In the genomic region with DNA sequence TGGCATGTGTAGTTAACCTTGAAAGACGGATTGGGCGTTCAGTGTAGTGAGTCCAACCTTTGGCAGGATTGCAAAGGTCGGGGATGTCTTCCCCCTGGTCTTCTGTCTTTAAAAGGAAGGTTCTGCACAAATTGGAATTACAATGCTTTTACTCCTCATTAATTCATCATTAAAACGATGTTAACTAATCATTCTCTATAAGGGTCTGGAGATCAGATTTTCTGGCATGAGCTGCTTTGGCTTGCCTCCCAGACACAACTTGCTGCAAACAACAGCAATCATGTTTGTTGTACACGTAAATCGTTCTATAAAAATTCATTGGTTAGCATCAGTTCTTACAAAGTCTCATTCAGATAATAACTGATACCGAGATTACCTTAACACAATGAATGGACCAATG, we compare ENCODE assay signal across 20 mouse cellular contexts.
DNase-seq lines count a peak whose midpoint lies in the region; ATAC-seq and TF ChIP-seq lines count a peak whose summit lies in the region.
"Had no signal": no experiment of that assay in that cellular context is flagged by ENCODE, and none has a peak within 500 bp of the region (broad histone marks: within the 10 kb centered on the region; RNA-seq: fewer than 3 reads in every experiment).

No protein-coding gene starts in this region.

- H3K4me3 ChIP-seq in forebrain, embryonic 13.5 days, result no peak overlapping the region
- H3K4me3 ChIP-seq in forebrain, embryonic 15.5 days, result no peak overlapping the region
- H3K4me3 ChIP-seq in lung, embryonic 14.5 days (ENCODE audit: low read depth, low read length), result no peak overlapping the region
- no peak overlapping the region for H3K4me3 ChIP-seq in lung, adult 2 months (replicated peaks; ENCODE audit: extremely low read depth, low read depth, low read length)
- H3K4me3 ChIP-seq: embryonic facial prominence, embryonic 10.5 days; embryonic facial prominence, embryonic 12.5 days had no signal

- H3K9me3 ChIP-seq in forebrain, embryonic 13.5 days (replicated peaks), result no peaks in the 10 kb centered on the region
- H3K9me3 ChIP-seq in forebrain, embryonic 15.5 days, result no peaks in the 10 kb centered on the region
- no peaks in the 10 kb centered on the region for H3K9me3 ChIP-seq in lung, embryonic 14.5 days (ENCODE audit: low read depth, low read length)
- H3K9me3 ChIP-seq: embryonic facial prominence, embryonic 10.5 days; embryonic facial prominence, embryonic 12.5 days had no signal

- TF ChIP-seq POLR2A in lung, adult 2 months (IDR thresholded peaks at IDR 0.05; ENCODE audit: borderline replicate concordance, extremely low read depth, low read depth, low read length), result no peak
- no peak for TF ChIP-seq POLR2A in brain, embryonic 14.5 days (IDR thresholded peaks at IDR 0.05; ENCODE audit: borderline replicate concordance, extremely low read depth, insufficient read depth, insufficient read length, poor library complexity, severe bottlenecking)

- no peak for TF ChIP-seq CTCF in lung, embryonic 14.5 days (IDR thresholded peaks at IDR 0.05; ENCODE audit: low read depth)
- TF ChIP-seq CTCF in lung, adult 2 months (IDR thresholded peaks at IDR 0.05; ENCODE audit: insufficient read depth, low read length), result no peak
- TF ChIP-seq CTCF in brain, embryonic 14.5 days (IDR thresholded peaks at IDR 0.05; ENCODE audit: borderline replicate concordance, extremely low read depth, insufficient read depth, insufficient read length), result no peak

- H3K36me3 ChIP-seq in forebrain, embryonic 13.5 days (ENCODE audit: poor library complexity, severe bottlenecking), result no peaks in the 10 kb centered on the region
- no peaks in the 10 kb centered on the region for H3K36me3 ChIP-seq in forebrain, embryonic 15.5 days
- H3K36me3 ChIP-seq in lung, embryonic 14.5 days (ENCODE audit: insufficient read depth), result no peaks in the 10 kb centered on the region
- H3K36me3 ChIP-seq: embryonic facial prominence, embryonic 10.5 days; embryonic facial prominence, embryonic 12.5 days had no signal

- peak; percentile 44 for DNase-seq in lung, embryonic 14.5 days
- no peak for DNase-seq in lung, adult 2 months
- DNase-seq in Muller cell, postnatal 12 days (ENCODE audit: inconsistent ontology term), result peak; percentile 9
- DNase-seq in brain, embryonic 14.5 days (ENCODE audit: low read depth), result peak; percentile 72
- no peak for DNase-seq in liver
- DNase-seq: adrenal gland, adult 2 months; adrenal gland, postnatal 10 days; adrenal gland, postnatal 25 days; cerebellum, adult 11-12 months; cerebellum, adult 2 months; cerebellum, adult 9-10 months; cerebellum, postnatal 10 days; cerebellum, postnatal 25 days had no signal

- no peaks in the 10 kb centered on the region for H3K27me3 ChIP-seq in forebrain, embryonic 13.5 days
- no peaks in the 10 kb centered on the region for H3K27me3 ChIP-seq in forebrain, embryonic 15.5 days
- H3K27me3 ChIP-seq in lung, embryonic 14.5 days (ENCODE audit: insufficient read depth, low read length), result no peaks in the 10 kb centered on the region
- H3K27me3 ChIP-seq: embryonic facial prominence, embryonic 12.5 days had no signal

- H3K4me2 ChIP-seq in forebrain, embryonic 13.5 days, result no peak overlapping the region
- H3K4me2 ChIP-seq in forebrain, embryonic 15.5 days (replicated peaks), result no peak overlapping the region
- no peak overlapping the region for H3K4me2 ChIP-seq in lung, embryonic 14.5 days
- H3K4me2 ChIP-seq: embryonic facial prominence, embryonic 12.5 days had no signal

- WGBS in forebrain, embryonic 13.5 days, result 50% methylated on average over 7 of the region's 7 CpGs
- WGBS in forebrain, embryonic 15.5 days, result 45% methylated on average over 7 of the region's 7 CpGs
- 61% methylated on average over 7 of the region's 7 CpGs for WGBS in lung, embryonic 14.5 days
- 71% methylated on average over 7 of the region's 7 CpGs for WGBS in lung, adult 2 months

- ATAC-seq in forebrain, embryonic 13.5 days, result peak; percentile 59
- no peak for ATAC-seq in forebrain, embryonic 15.5 days (replicated peaks)
- ATAC-seq in lung, embryonic 14.5 days (ENCODE audit: insufficient read depth), result no peak
- ATAC-seq: activated CD4-positive, CD25-positive, alpha-beta regulatory T cell, adult 4 months; forebrain, embryonic 16.5 days; Patski had no signal

- no peak overlapping the region for H3K27ac ChIP-seq in forebrain, embryonic 13.5 days
- no peak overlapping the region for H3K27ac ChIP-seq in forebrain, embryonic 15.5 days (replicated peaks)
- H3K27ac ChIP-seq in lung, embryonic 14.5 days (ENCODE audit: low read depth), result no peak overlapping the region
- H3K27ac ChIP-seq: embryonic facial prominence, embryonic 10.5 days; embryonic facial prominence, embryonic 12.5 days had no signal

- no peak overlapping the region for H3K9ac ChIP-seq in forebrain, embryonic 13.5 days
- H3K9ac ChIP-seq in forebrain, embryonic 15.5 days (replicated peaks), result no peak overlapping the region
- no peak overlapping the region for H3K9ac ChIP-seq in lung, embryonic 14.5 days
- H3K9ac ChIP-seq: embryonic facial prominence, embryonic 12.5 days had no signal

- no peaks in the 10 kb centered on the region for H3K4me1 ChIP-seq in forebrain, embryonic 13.5 days
- peaks cover 7% of the 10 kb centered on the region for H3K4me1 ChIP-seq in forebrain, embryonic 15.5 days
- H3K4me1 ChIP-seq in lung, embryonic 14.5 days (ENCODE audit: insufficient read depth), result no peaks in the 10 kb centered on the region
- H3K4me1 ChIP-seq in lung, adult 2 months (ENCODE audit: control insufficient read depth, insufficient read depth, low read length), result no peaks in the 10 kb centered on the region
- H3K4me1 ChIP-seq: embryonic facial prominence, embryonic 10.5 days; embryonic facial prominence, embryonic 12.5 days had no signal

Comparison
In these comparisons a context has a peak if more than half of its experiments do, and no peak if none do; other contexts are left out.
1. DNase-seq: peak in lung, embryonic 14.5 days (single experiment), Muller cell, postnatal 12 days (single experiment) and brain, embryonic 14.5 days (single experiment); none in lung, adult 2 months (single experiment) and liver (single experiment).